Mouse (Mus musculus) lung, adult 10 weeks (tissue): Measurements from ENCODE around the gene Hoxb7. TPM values are rescaled to one million over a fixed set of nuclear protein-coding genes. Genes with fewer than 3 reads are reported as not detected.

ENCODE experiments used
- polyA plus RNA-seq: library from polyadenylated mRNA; stranded (reverse); fragments of 350-450 nt; fragmentation: Illumina TruSeq; extraction: RNeasy Lipid Tissue Mini Kit (QIAGEN cat#74804); gene quantifications from one replicate; pipeline ENCODE4 v1.2.3, GENCODE M21; 2014; ENCODE audit warnings: low read depth, low replicate concordance; ENCODE audit not compliant: insufficient read depth

Hoxb7 gene
- 1.9 TPM for polyA plus RNA-seq

GRCm38 (mm10) chr11:96285771-96286738 lies at the start of gene Hoxb7:
Hoxb7 (plus strand) TSS chr11:96286623.

GRCm38 (mm10) chr11:96270996-96271540 lies 15.4 kb upstream of the Hoxb7 start, which contains the start of gene Hoxb9:
Hoxb9 (plus strand) TSS chr11:96271457.

GRCm38 (mm10) chr11:96281855-96282570 lies 4.4 kb upstream of the Hoxb7 start, which contains the start of gene Hoxb8:
Hoxb8 (plus strand) TSS chr11:96281905.

GRCm38 (mm10) chr11:96291681-96292564 lies 5.5 kb downstream of the Hoxb7 start, which contains the start of gene Hoxb6:
Hoxb6 (plus strand) TSS chr11:96292476.

GRCm38 (mm10) chr11:96303151-96304099 lies 17.0 kb downstream of the Hoxb7 start, which contains the start of gene Hoxb5:
Hoxb5 (plus strand) TSS chr11:96303336.

GRCm38 (mm10) chr11:96317608-96318367 lies 31.4 kb downstream of the Hoxb7 start, which contains the start of gene Hoxb4:
Hoxb4 (plus strand) TSS chr11:96318267.

GRCm38 (mm10) chr11:96323154-96323553 lies 36.7 kb downstream of the Hoxb7 start, which contains the start of gene Hoxb3:
Hoxb3 (plus strand) TSS chr11:96323326.

Other genes starting within 250 kb of the Hoxb7 start
- gene Ube2z, start 221.2 kb upstream of the Hoxb7 start, polyA plus RNA-seq: 35.5 TPM
- 235 TPM for gene Atp5g1, start 211.0 kb upstream of the Hoxb7 start, polyA plus RNA-seq
- gene Calcoco2, start 174.7 kb upstream of the Hoxb7 start, polyA plus RNA-seq: 0.70 TPM
- gene Ttll6, start 152.8 kb upstream of the Hoxb7 start, polyA plus RNA-seq: 1.8 TPM
- gene Hoxb13, start 92.3 kb upstream of the Hoxb7 start, polyA plus RNA-seq: not detected
- gene Hoxb9, start 15.2 kb upstream of the Hoxb7 start, polyA plus RNA-seq: not detected
- gene Hoxb8, start 4.7 kb upstream of the Hoxb7 start, polyA plus RNA-seq: 0.17 TPM
- gene Hoxb6, start 5.9 kb downstream of the Hoxb7 start, polyA plus RNA-seq: 6.4 TPM
- 14.2 TPM for gene Hoxb5, start 16.7 kb downstream of the Hoxb7 start, polyA plus RNA-seq
- gene Hoxb4, start 31.6 kb downstream of the Hoxb7 start, polyA plus RNA-seq: 4.7 TPM
- gene Hoxb3, start 36.7 kb downstream of the Hoxb7 start, polyA plus RNA-seq: 2.9 TPM
- gene Hoxb2, start 63.9 kb downstream of the Hoxb7 start, polyA plus RNA-seq: 9.5 TPM
- not detected for gene Hoxb1, start 79.1 kb downstream of the Hoxb7 start, polyA plus RNA-seq
- gene Skap1, start 178.0 kb downstream of the Hoxb7 start, polyA plus RNA-seq: 8.4 TPM